Mouse (Mus musculus) kidney, adult 2 months (tissue): ENCODE measurements around the gene Med28.

Experiments used
- CTCF ChIP-seq: fragments of 200-500 bp; conservative IDR thresholded peaks from 2 replicates; pipeline ENCODE4 v1.5.1; 2011; ENCODE audit warnings: low read depth, mild to moderate bottlenecking, control low read depth, low read length, moderate library complexity, mixed read lengths; ENCODE audit not compliant: insufficient read depth, insufficient read length
- POLR2A ChIP-seq: fragments of 200-500 bp; IDR thresholded peaks from one replicate; pipeline ENCODE4 v1.6.1; 2011; ENCODE audit warnings: low read depth, low read length, control low read depth

- TF ChIP-seq CTCF (no peak), POLR2A (no peak)
These were observed 45.3 kb upstream of the Med28 start for GRCm38 (mm10) chr5:45474758-45475157.
